Comparison of ENCODE assay signal across 22 mouse cellular contexts in genomic region chr1:142468235-142468634, GRCm38 (mm10).
DNase-seq lines count a peak whose midpoint lies in the region; ATAC-seq and TF ChIP-seq lines count a peak whose summit lies in the region.
"Had no signal": no experiment of that assay in that cellular context is flagged by ENCODE, and none has a peak within 500 bp of the region (broad histone marks: within the 10 kb centered on the region; RNA-seq: fewer than 3 reads in every experiment).

No protein-coding gene starts in this region.

- no peak overlapping the region for H3K27ac ChIP-seq in liver, adult 2 months (replicated peaks; ENCODE audit: insufficient read depth, low read depth, low read length)
- H3K27ac ChIP-seq in liver, embryonic 12.5 days: no peak overlapping the region
- H3K27ac ChIP-seq in MEL (ENCODE audit: control insufficient read depth, low read depth, low read length): no peak overlapping the region
- H3K27ac ChIP-seq: embryonic facial prominence, embryonic 10.5 days; embryonic facial prominence, embryonic 12.5 days; forebrain, embryonic 13.5 days; forebrain, embryonic 15.5 days had no signal

- TF ChIP-seq CTCF in liver, adult 2 months (IDR thresholded peaks at IDR 0.05; ENCODE audit: low read depth, low read length): no peak
- TF ChIP-seq CTCF in MEL (IDR thresholded peaks at IDR 0.05 in 2 of 3, conservative IDR thresholded peaks at IDR 0.05 in 1 of 3; ENCODE audit: control insufficient read depth in 1 of 3, insufficient read depth in 1 of 3, low read depth in 2 of 3, low read length in 3 of 3, poor library complexity in 1 of 3, severe bottlenecking in 1 of 3): no peak

- no peaks in the 10 kb centered on the region for H3K36me3 ChIP-seq in liver, adult 2 months (ENCODE audit: control insufficient read depth, insufficient read depth, low read length)
- no peaks in the 10 kb centered on the region for H3K36me3 ChIP-seq in liver, embryonic 12.5 days
- no peaks in the 10 kb centered on the region; a peak in 1 of 4 replicates for H3K36me3 ChIP-seq in MEL (ENCODE audit: control insufficient read depth in 1 of 2, insufficient read depth in 2 of 2, low read length in 2 of 2)
- H3K36me3 ChIP-seq: embryonic facial prominence, embryonic 10.5 days; embryonic facial prominence, embryonic 12.5 days; forebrain, embryonic 15.5 days; G1E had no signal

- no peaks in the 10 kb centered on the region for H3K4me1 ChIP-seq in liver, adult 2 months (ENCODE audit: control insufficient read depth, insufficient read depth, low read length)
- H3K4me1 ChIP-seq in liver, embryonic 12.5 days: no peaks in the 10 kb centered on the region
- no peaks in the 10 kb centered on the region for H3K4me1 ChIP-seq in MEL (ENCODE audit: control insufficient read depth in 1 of 2, insufficient read depth in 2 of 2, low read length in 2 of 2)
- H3K4me1 ChIP-seq: embryonic facial prominence, embryonic 10.5 days; embryonic facial prominence, embryonic 12.5 days; forebrain, embryonic 13.5 days; forebrain, embryonic 15.5 days had no signal

- 62% methylated on average over 2 of the region's 2 CpGs for WGBS in liver, adult 2 months
- WGBS in liver, embryonic 12.5 days (ENCODE audit: insufficient replicate concordance): 44% methylated on average over 2 of the region's 2 CpGs

- no peak overlapping the region for H3K4me2 ChIP-seq in liver, embryonic 12.5 days
- H3K4me2 ChIP-seq: embryonic facial prominence, embryonic 12.5 days; forebrain, embryonic 13.5 days; forebrain, embryonic 15.5 days had no signal

- no peak overlapping the region for H3K4me3 ChIP-seq in liver, adult 2 months (ENCODE audit: insufficient read depth, low read depth, low read length)
- no peak overlapping the region for H3K4me3 ChIP-seq in liver, embryonic 12.5 days
- no peak overlapping the region for H3K4me3 ChIP-seq in MEL (ENCODE audit: control insufficient read depth in 1 of 2, insufficient read depth in 1 of 2, low read depth in 2 of 2, low read length in 2 of 2)
- H3K4me3 ChIP-seq: embryonic facial prominence, embryonic 10.5 days; embryonic facial prominence, embryonic 12.5 days; forebrain, embryonic 13.5 days; forebrain, embryonic 15.5 days had no signal

- no peaks in the 10 kb centered on the region for H3K79me2 ChIP-seq in liver, adult 2 months (ENCODE audit: control insufficient read depth, insufficient read depth, low read length)
- no peaks in the 10 kb centered on the region for H3K79me2 ChIP-seq in MEL (ENCODE audit: control insufficient read depth, insufficient read depth, low read length, poor library complexity)

- ATAC-seq in liver, embryonic 12.5 days: no peak
- ATAC-seq: CD4-positive, CD25-positive, alpha-beta regulatory T cell, adult 4 months; forebrain, embryonic 13.5 days; forebrain, embryonic 15.5 days; forebrain, postnatal 0 days had no signal

- no peaks in the 10 kb centered on the region for H3K27me3 ChIP-seq in liver, adult 2 months (ENCODE audit: control insufficient read depth, insufficient read depth, low read length)
- H3K27me3 ChIP-seq in liver, embryonic 12.5 days (replicated peaks): no peaks in the 10 kb centered on the region
- H3K27me3 ChIP-seq in MEL (ENCODE audit: control insufficient read depth in 1 of 2, insufficient read depth in 2 of 2, low read length in 2 of 2): no peaks in the 10 kb centered on the region
- H3K27me3 ChIP-seq: CH12.LX; embryonic facial prominence, embryonic 12.5 days; forebrain, embryonic 13.5 days; forebrain, embryonic 15.5 days had no signal

- TF ChIP-seq RAD21 in MEL (IDR thresholded peaks at IDR 0.05; ENCODE audit: low read depth, low read length): no peak

- H3K9ac ChIP-seq in liver, adult 2 months (ENCODE audit: low read depth, low read length): no peak overlapping the region
- no peak overlapping the region for H3K9ac ChIP-seq in liver, embryonic 12.5 days
- H3K9ac ChIP-seq in MEL (ENCODE audit: control insufficient read depth, low read depth, low read length, poor library complexity, severe bottlenecking): no peak overlapping the region
- H3K9ac ChIP-seq: embryonic facial prominence, embryonic 12.5 days; forebrain, embryonic 13.5 days; forebrain, embryonic 15.5 days; forebrain, postnatal 0 days had no signal

- peak; percentile 1 for DNase-seq in liver, adult 2 months (ENCODE audit: extremely low read depth, low read depth, low spot score)
- peak; percentile 24 for DNase-seq in MEL (ENCODE audit: low read depth, low spot score)
- no peak for DNase-seq in adrenal gland, postnatal 10 days
- DNase-seq in frontal cortex, postnatal 14 days (ENCODE audit: low spot score in 2 of 2): no peak
- DNase-seq: adrenal gland, adult 2 months; adrenal gland, postnatal 14 days; adrenal gland, postnatal 36 days; B cell, adult 2 months; cerebellum, adult 11-12 months; cerebellum, adult 2 months; cerebellum, adult 9-10 months; cerebellum, postnatal 10 days; cerebellum, postnatal 25 days; forebrain, postnatal 0 days had no signal

- no peaks in the 10 kb centered on the region for H3K9me3 ChIP-seq in liver, embryonic 12.5 days (replicated peaks)
- no peaks in the 10 kb centered on the region for H3K9me3 ChIP-seq in MEL (replicated peaks; ENCODE audit: insufficient read depth, low read length)
- H3K9me3 ChIP-seq: embryonic facial prominence, embryonic 10.5 days; embryonic facial prominence, embryonic 12.5 days; forebrain, embryonic 13.5 days; forebrain, embryonic 15.5 days had no signal

- peak; percentile 54 to 80; a peak in 3 of 4 replicates for TF ChIP-seq EP300 in MEL (IDR thresholded peaks at IDR 0.05; ENCODE audit: low read depth in 1 of 2, low read length in 2 of 2)

- no peak for TF ChIP-seq POLR2A in liver, adult 2 months (IDR thresholded peaks at IDR 0.05; ENCODE audit: extremely low read depth, insufficient read depth, low read length)
- no peak for TF ChIP-seq POLR2A in MEL (IDR thresholded peaks at IDR 0.05; ENCODE audit: control insufficient read depth in 1 of 2, insufficient read depth in 1 of 2, low read depth in 1 of 2, low read length in 2 of 2, poor library complexity in 1 of 2)

TF ChIP-seq in MEL, 35 proteins besides CTCF, POLR2A, EP300 and RAD21:
- TF ChIP-seq SIN3A (IDR thresholded peaks at IDR 0.05; ENCODE audit: low read length): no peak
- no peak for TF ChIP-seq TBP (IDR thresholded peaks at IDR 0.05; ENCODE audit: low read depth, low read length)
- 0 out of 2 replicates have a peak, but pooled peaks have one; percentile 13 for TF ChIP-seq ELF1 (IDR thresholded peaks at IDR 0.05; ENCODE audit: low read depth, low read length)
- TF ChIP-seq GATA1 (IDR thresholded peaks at IDR 0.05; ENCODE audit: low read depth, low read length): peak; percentile 82
- TF ChIP-seq RCOR1 (IDR thresholded peaks at IDR 0.05; ENCODE audit: low read depth, low read length): peak; percentile 97

Comparison
In these comparisons a context has a peak if more than half of its experiments do, and no peak if none do; other contexts are left out.
1. DNase-seq: peak in liver, adult 2 months (single experiment) and MEL (single experiment); none in adrenal gland, postnatal 10 days (single experiment) and frontal cortex, postnatal 14 days (0 of 2).